Mouse (Mus musculus) gastrocnemius, adult 18-20 months (tissue): Measurements from ENCODE around the gene Akr1a1. TPM values are rescaled to one million over a fixed set of nuclear protein-coding genes. Genes with fewer than 3 reads are reported as not detected.
"Not testable (repeated sequence)": the region's sequence is repeated elsewhere in the genome, so short reads cannot be mapped to it uniquely, and the experiment has no call there.

Experiments used
- DNase-seq: peaks from one replicate; pipeline ENCODE4 v3.0.0; 2021; ENCODE audit warnings: low spot score
- total RNA-seq, 2 experiments: library from RNA; stranded (reverse); gene quantifications; 2 replicates each; pipeline ENCODE4 v1.2.3; 2021

Gene Akr1a1
- total RNA-seq, 2 experiments from 2014 or later: 182 to 198 TPM

DNA sequence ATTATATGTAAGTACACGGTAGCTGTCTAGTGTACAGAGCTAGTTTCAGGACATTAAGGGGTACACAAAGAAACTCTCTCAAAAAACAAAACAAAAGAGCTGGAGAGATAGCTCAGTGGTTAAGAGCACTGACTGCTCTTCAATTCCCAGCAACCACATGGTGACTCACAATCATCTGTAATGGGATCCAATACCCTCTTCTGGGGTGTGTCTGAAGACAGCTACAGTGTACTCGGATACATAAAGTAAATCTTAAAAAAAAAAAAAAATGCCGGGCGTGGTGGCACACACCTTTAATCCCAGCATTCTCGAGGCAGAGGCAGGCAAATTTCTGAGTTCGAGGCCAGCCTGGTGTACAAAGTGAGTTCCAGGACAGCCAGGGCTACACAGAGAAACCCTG lies 8.4 kb upstream of the Akr1a1 start:
- not testable (repeated sequence) for DNase-seq

DNA sequence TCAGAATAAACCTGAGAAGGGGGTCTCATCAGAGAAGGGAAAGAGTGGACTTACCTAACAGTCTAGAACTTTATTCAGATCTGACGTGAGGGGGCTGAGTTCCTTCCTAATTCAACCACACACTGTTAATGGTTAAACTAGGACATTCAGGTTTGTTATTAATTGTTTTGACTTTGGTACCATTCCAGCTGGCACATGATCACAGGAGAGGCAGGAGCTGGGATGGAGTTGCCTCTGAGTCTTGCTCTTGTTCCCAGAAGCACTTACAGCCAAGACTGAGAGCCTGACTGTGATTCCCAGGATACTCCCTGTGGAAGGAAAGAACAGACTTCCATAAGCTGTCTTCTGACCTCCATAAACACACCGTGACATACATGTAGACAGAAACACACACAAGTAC lies 8.0 kb upstream of the Akr1a1 start:
- no peak for DNase-seq

- DNase-seq: no peak
Observed at GRCm38 (mm10) chr4:116657971-116658370, 6.5 kb upstream of the Akr1a1 start.

- DNase-seq: no peak
Observed at GRCm38 (mm10) chr4:116655658-116656057, 4.2 kb upstream of the Akr1a1 start.

DNA sequence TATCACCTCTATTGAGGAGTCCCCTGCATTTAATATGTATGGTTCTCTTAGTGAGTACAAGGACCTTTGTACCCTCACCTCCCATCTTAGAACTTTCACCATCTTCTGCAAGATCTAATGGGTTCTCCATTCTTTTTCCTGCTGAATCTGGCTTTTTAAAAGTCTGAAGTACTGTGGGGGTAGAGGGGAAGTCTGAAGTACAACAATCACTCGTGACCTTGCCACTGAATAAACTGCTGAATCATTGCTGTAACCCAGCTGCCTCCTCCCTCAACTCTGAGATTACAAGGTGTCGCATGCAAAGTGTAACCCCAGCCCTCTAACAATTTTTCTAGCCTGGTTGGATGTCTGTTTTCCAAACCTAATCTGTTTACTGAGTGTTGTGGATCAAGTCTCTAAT lies 3.6 kb upstream of the Akr1a1 start:
- no peak for DNase-seq

DNA sequence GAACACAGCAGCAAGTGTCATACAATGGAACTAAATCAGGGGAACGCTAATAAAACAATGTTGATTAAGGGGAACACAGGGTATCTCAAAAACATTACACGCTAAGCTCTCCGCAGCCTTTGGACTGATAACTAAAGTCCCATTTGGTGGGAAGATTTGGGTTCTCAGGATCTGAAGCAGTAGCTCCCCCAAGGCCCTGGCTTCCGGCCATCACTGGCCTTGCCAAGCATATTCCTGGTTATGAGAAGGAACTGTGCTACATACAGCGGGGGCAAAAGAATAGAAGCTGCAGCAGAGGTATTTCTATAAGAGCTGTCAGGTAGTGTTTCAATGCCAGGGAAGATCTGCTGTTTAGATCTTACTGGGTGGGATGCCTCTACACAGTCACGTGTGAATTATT lies 1.7 kb upstream of the Akr1a1 start:
- no peak for DNase-seq

DNA sequence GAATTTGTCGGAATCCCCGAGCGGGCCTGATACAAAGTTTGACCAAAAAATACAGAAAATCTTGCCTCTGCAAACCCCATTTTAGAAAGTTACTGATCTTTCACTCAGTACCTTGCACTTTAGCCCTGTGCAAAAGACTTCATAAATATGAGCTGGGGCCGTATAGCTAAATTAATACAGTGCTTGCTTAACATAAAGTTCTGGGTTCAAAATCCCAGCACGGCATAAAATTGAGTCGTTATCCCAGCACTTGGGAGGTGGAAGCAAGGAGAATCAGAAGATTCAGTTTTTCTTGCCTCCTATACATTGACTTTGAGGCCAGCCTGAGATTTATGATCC lies 286 bp upstream of the Akr1a1 start:
- no peak for DNase-seq

GRCm38 (mm10) chr4:116650365-116650764 lies 1.1 kb downstream of the Akr1a1 start:
- DNase-seq: no peak

GRCm38 (mm10) chr4:116649411-116649810 lies 2.1 kb downstream of the Akr1a1 start:
- no peak for DNase-seq

DNA sequence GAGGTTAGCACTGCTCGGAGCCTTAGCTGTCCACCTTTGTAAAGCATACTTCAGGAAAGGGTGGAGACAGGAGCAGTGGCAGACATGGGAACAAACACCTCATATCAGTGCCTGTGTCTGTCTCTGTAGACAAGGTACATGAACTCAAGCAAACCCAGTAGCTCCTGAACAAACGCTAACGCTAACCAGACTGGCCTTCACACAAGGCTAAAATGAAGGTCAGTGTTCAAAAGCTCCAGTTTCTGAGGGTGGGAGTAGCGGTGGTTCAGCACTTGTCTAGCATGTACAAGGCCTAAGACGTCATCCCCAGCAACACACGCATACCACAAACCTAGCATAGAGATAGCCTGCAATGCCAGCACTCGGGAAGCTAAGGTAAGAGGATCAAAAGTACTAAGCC lies 5.9 kb downstream of the Akr1a1 start:
- DNase-seq: no peak

GRCm38 (mm10) chr4:116644326-116644725 lies 7.2 kb downstream of the Akr1a1 start:
- DNase-seq: peak; percentile 28

GRCm38 (mm10) chr4:116642071-116642470 lies 9.4 kb downstream of the Akr1a1 start:
- DNase-seq: no peak

DNA sequence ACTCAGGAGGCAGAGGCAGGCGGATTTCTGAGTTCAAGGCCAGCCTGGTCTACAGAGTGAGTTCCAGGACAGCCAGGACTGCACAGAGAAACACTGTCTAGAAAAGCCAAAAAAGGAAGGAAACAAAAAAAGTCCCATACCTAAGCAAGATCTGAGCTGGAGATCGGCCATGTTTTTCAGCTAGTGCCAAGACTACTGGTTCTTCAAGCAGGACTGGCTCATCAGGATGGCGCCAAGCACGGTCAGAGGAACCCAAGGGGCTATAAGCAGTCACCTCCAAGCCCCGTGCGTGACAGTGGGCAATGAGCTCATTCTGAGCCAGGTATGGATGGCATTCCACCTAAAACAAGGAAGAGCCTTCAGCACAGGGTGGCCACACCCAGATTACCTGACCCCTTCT lies 12.7 kb downstream of the Akr1a1 start:
- DNase-seq: no peak

- DNase-seq: no peak
Observed at GRCm38 (mm10) chr4:116635197-116635596, 16.3 kb downstream of the Akr1a1 start.

GRCm38 (mm10) chr4:116627722-116628662 lies 23.5 kb downstream of the Akr1a1 start, which contains the start of gene Nasp:
TSS of gene Nasp (minus strand) at chr4:116627941.
- DNase-seq: peak; percentile 88

GRCm38 (mm10) chr4:116627359-116627716 lies 24.1 kb downstream of the Akr1a1 start:
- peak; percentile 95 for DNase-seq

- DNase-seq: peak; percentile 72
Observed at GRCm38 (mm10) chr4:116626658-116627358, 24.7 kb downstream of the Akr1a1 start.

- no peak for DNase-seq
Observed at GRCm38 (mm10) chr4:116624831-116625230, 26.6 kb downstream of the Akr1a1 start.

DNA sequence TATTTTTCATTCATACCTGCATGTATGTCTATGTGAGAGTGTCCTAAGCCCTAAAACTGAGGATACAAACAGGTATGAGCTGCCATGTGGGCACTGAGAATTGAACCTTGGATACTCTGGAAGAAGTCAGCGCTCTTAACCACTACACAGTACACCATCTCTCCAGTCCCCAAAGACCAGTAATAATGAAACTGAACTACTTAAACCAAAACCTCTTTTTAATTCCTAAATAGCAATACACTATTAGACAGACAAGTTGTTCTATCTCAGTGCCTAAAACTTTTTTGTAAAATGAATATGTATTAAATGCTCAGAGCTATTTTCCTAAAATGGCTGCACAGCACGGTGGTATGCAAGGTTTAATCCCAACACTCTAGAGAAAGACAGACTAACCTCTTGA lies 36.2 kb downstream of the Akr1a1 start:
- no peak for DNase-seq

- no peak for DNase-seq
Observed at GRCm38 (mm10) chr4:116612621-116613020, 38.9 kb downstream of the Akr1a1 start.

DNA sequence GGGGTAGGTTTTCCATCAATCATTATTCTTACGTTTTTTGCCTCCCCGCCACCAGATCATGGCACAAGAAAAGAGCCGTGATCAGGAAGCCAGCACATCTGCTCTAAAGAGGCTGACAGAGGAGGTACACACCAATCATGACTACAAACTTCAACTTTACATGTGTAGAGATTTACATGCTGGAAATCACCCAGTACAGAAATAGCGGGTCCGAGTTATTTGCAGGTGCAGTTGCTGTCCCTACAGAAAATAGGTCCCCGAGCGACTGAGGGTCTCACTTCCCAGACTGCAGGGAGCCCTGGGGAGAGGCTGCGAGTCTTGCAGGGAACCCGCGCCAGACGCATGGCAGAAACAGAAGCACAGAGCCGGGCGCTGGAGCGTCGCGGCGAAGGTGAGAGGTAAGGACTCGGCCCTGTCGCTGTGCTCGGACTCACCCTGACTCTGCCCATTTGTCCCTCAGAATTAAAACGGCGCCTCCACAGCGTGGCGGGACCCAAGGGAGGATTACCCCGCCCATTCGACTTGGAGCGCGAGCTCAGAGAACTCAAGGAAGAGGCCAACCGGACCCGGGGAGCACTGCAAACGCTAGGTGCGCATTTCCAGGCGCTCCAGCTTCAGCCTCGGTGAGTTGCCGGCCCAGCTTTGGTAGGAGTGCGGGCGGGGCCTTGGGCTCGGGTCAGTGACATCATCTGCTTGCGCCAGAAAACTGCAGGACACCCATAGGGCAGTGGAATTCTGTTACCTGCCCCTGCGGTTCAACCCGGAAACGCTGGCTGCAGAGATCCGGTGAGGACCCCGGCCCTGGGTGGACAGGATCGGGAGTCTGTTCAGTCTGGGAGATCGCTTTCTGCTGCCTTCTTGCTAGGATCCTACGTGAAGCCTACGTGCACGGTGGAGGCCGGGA lies 54.2 kb downstream of the Akr1a1 start:
- DNase-seq: peak; percentile 89

GRCm38 (mm10) chr4:116596379-116596778 lies 55.1 kb downstream of the Akr1a1 start, which contains the start of gene Ccdc17:
TSS of gene Ccdc17 (plus strand) at chr4:116596654.
- no peak for DNase-seq
